Mouse (Mus musculus): ENCODE data around the gene Grm2.
A peak's percentile ranks its signal among the peaks of the same experiment; 100 is the strongest.

Grm2 gene

GRCm38 (mm10) chr9:106655884-106656720 lies at the start of gene Grm2:
Gene Grm2, minus strand, starts transcription at chr9:106656082.
- DNase-seq (ENCODE audit: low spot score in 2 of 2), result no peak

DNA sequence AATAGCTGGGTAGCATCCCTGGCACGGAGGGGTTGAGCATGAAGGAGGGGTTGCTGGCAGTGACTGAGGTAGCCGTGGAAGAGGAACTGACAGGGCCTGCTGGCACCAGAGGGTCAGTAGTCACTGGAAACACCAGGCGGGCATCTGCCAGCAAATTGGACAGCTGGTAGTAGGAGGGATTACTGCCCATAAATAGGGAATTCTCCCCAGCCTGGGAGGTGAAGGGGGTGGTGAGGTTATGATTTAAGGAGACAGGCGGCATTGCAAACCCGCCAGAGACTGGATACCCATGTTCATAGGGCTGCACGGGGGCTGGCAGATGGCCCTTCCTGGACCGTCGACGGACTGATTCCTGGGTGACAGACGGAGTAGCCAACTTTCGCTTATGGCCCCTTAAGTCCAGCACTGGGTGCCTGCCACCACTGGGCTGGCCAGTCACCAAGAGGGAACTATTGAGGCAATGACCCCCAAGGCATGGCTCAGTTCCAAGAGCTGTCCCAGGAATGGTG lies 37.1 kb upstream of the Grm2 start:
- DNase-seq (ENCODE audit: low spot score in 2 of 2), result no peak

- DNase-seq (ENCODE audit: low spot score in 2 of 2), result no peak
Measured at GRCm38 (mm10) chr9:106688834-106689233, 33.0 kb upstream of the Grm2 start.

GRCm38 (mm10) chr9:106686983-106687650 lies 31.2 kb upstream of the Grm2 start:
- peak; percentile 59 to 67 for DNase-seq (ENCODE audit: low spot score in 2 of 2)

- peak; percentile 68 to 78 for DNase-seq (ENCODE audit: low spot score in 2 of 2)
Measured at GRCm38 (mm10) chr9:106685249-106686101, 29.6 kb upstream of the Grm2 start, which contains the start of gene Tex264. Gene Tex264, minus strand, starts transcription at chr9:106685927.

DNA sequence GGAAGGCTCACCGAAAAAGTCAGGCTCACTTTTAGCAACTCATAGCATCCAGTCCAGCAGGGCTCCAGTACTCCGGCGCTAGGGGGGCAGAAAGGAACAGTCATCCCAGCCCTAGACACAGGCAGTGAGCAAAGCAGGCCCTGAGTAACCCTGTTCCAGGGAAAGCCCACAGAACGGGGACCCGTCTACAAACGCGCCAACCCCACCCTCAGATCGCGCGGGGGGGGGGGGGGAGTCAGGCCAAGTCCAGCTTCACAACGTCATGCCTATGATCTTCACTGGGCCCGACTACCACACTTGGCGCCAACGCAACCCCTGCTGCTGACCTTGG lies 29.0 kb upstream of the Grm2 start:
- no peak for DNase-seq (ENCODE audit: low spot score in 2 of 2)

GRCm38 (mm10) chr9:106684093-106684872 lies 28.4 kb upstream of the Grm2 start:
- DNase-seq (ENCODE audit: low spot score in 2 of 2), result no peak

DNA sequence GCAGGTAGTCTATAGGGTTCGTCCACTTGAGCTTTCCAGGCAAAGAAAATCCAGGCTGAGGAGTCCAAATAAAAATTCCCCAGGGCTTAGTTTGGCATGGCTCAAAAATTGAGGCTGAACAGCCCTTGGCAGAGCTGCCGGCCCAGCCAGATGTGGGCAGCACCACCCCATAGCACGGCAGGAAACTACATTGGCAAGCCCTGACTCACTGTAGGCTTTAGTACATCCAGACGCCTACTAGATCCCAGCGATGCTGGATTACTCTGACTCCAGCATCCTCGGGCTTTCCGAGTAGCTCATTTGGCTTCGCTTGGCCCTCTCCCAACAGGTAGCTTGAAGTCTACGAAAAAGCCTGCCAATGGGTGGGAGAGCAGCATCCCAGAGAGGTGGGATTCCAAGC lies 25.1 kb upstream of the Grm2 start:
- DNase-seq (ENCODE audit: low spot score in 2 of 2), result no peak

GRCm38 (mm10) chr9:106678242-106678641 lies 22.4 kb upstream of the Grm2 start:
- DNase-seq (ENCODE audit: low spot score in 2 of 2), result no peak

GRCm38 (mm10) chr9:106677702-106678101 lies 21.8 kb upstream of the Grm2 start:
- no peak for DNase-seq (ENCODE audit: low spot score in 2 of 2)

GRCm38 (mm10) chr9:106676571-106676970 lies 20.7 kb upstream of the Grm2 start:
- DNase-seq (ENCODE audit: low spot score in 2 of 2), result no peak

GRCm38 (mm10) chr9:106675965-106676364 lies 20.1 kb upstream of the Grm2 start:
- no peak for DNase-seq (ENCODE audit: low spot score in 2 of 2)

DNA sequence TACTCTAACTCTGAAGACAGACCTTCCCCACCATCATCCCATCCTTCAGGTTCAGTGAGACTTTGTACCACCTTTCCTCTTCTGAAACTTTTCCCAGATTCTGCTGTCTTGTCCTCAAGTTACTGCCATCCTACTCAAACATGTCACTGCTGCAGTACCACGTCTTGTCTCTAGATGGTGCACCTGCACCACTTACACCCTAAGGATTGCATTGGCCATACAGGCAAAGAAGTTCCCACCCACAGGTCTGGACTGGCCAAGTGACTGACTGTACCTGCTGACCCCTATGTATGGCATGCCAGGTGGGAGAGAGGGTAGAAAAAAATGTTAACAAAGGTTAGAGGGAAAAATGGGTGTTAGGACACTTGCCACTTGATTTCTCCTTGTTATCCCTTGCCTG lies 19.6 kb upstream of the Grm2 start:
- peak; percentile 69 to 76 for DNase-seq (ENCODE audit: low spot score in 2 of 2)

DNA sequence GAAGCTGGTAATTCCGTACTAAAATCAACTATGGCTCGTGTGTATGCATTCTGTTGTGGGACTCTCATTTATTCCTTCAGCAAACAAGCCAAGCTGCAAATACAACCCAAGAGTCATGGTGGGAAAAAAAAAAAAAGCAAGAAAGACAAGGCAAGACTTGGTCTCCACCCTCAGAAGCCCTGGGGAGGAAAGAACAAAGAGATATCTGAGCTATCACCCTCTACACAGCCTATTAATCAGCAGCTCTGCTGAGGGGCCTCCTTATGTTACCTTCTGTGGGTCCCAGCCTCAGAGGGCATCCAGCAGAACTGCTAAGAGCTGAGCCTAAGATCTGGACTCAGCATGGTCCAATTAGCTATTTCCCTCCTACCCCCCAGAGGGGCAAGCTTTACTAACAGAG lies 18.0 kb upstream of the Grm2 start:
- DNase-seq (ENCODE audit: low spot score in 2 of 2), result no peak

DNA sequence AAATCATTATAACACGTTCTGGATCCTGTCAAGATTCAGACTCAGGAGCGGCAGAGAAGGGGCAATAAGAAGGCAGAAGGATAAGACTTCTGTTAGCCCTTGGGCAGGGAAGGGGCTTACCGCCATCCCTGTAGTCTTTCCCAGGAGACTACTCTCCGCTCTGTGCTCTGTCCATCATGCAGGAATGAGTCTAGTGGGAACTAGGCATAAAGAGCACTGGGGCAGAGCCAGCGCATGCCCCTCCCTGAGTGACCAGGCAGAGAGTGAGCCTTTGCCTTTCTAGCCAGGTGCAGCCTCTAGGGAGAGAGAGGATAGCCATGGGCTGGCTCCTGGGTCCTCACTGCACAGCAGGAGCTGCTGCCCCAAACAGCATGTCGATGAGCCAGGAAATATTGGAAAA lies 9.0 kb upstream of the Grm2 start:
- DNase-seq (ENCODE audit: low spot score in 2 of 2), result no peak

- DNase-seq (ENCODE audit: low spot score in 2 of 2), result no peak
Measured at GRCm38 (mm10) chr9:106664433-106664832, 8.6 kb upstream of the Grm2 start.

- DNase-seq (ENCODE audit: low spot score in 2 of 2), result no peak
Measured at GRCm38 (mm10) chr9:106663200-106663599, 7.3 kb upstream of the Grm2 start.

DNA sequence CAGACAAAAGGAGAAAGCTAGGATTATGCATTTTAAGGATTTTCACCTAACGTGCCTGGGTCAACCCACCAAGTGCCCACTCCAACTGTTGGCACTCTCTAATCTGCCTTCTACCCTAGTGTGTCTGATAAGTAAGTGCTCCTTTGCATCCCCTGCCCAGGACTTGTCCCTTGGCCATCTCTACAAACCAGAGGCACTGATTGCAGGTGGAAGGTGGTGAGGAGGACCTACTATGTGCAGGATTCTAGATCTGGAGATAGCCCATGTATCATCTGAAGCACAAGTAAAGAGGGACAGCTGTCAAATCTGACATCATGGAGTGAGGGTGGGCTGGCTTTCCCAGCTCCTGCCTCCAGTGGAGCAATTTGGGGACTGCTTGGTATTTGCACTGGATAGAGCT lies 4.1 kb upstream of the Grm2 start:
- no peak for DNase-seq (ENCODE audit: low spot score in 2 of 2)

DNA sequence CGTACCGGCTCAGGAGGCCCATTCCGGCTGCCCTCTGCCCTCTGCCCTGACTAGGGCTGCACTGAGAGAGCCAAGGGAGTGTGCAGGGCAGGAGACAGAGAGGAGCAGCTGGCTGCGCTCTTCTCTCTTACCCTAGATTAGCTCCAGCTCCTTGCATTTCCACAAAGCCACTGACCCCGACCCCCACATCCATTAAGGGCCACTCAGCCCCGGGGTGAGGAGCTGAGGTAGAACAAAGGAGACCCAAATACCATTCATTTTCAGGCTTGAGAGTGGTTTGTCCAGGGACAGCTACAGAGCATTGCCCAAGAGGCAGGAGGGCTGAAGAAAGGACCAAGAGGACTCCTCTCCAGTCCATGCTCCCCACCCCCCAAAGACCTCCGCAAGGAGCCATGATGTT lies 3.6 kb upstream of the Grm2 start:
- DNase-seq (ENCODE audit: low spot score in 2 of 2), result no peak

GRCm38 (mm10) chr9:106657592-106657991 lies 1.7 kb upstream of the Grm2 start:
- DNase-seq (ENCODE audit: low spot score in 2 of 2), result no peak

DNA sequence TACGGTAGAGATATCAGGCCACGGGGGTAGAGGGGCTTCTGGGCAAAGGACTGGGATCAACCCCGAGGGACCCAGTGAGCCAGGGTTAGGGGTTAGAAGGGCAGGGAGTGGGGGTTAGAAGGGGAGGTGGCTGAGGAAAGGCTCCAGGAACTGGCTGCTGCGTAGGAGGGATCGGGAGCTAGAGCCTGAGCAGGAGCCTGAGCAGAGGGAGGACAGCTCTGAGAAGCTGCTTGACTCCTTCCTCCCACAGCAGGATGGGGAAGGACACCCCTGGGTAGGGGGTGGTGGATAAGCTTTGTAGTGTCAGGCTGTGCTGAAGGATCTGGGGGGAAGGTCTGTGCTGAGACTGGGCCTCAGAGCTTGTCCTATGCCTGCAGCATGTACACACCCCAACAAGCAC lies 938 bp upstream of the Grm2 start:
- no peak for DNase-seq (ENCODE audit: low spot score in 2 of 2)
